Mouse (Mus musculus) MEL (cell line): Measurements from ENCODE around the gene Smyd1. TPM values are rescaled to one million over a fixed set of nuclear protein-coding genes. Genes with fewer than 3 reads are reported as not detected.

ENCODE experiments used
- DNase-seq: peaks from one replicate; pipeline ENCODE4 v3.0.0; 2011; ENCODE audit warnings: low read depth, low spot score
- H3K27ac ChIP-seq: 2 replicates; pipeline ENCODE4 v1.5.1; 2012; ENCODE audit warnings: low read depth, mild to moderate bottlenecking, control low read depth, low read length, moderate library complexity; ENCODE audit not compliant: control insufficient read depth
- H3K27me3 ChIP-seq, 2 experiments: fragments of 150-350 bp in 1 of 2; sonication (generic) in 1 of 2; 2 replicates each; pipeline ENCODE4 v1.6.1; 2012; ENCODE audit warnings: low read length in 2 of 2, mild to moderate bottlenecking in 2 of 2, improper control_type of control experiment in 1 of 2, moderate library complexity in 1 of 2; ENCODE audit not compliant: insufficient read depth in 2 of 2, control insufficient read depth in 1 of 2
- H3K36me3 ChIP-seq, 2 experiments: 2 replicates each; pipeline ENCODE4 v1.6.1; 2012 to 2014; ENCODE audit warnings: low read length in 2 of 2, improper control_type of control experiment in 1 of 2, inconsistent platforms in 1 of 2, mild to moderate bottlenecking in 1 of 2; ENCODE audit not compliant: insufficient read depth in 2 of 2, control insufficient read depth in 1 of 2
- H3K4me1 ChIP-seq, 2 experiments: fragments of 150-350 bp in 1 of 2; sonication (generic) in 1 of 2; 2 replicates each; pipeline ENCODE4 v1.6.1; 2012; ENCODE audit warnings: low read length in 2 of 2, improper control_type of control experiment in 1 of 2, mild to moderate bottlenecking in 1 of 2; ENCODE audit not compliant: insufficient read depth in 2 of 2, control insufficient read depth in 1 of 2
- H3K4me3 ChIP-seq, 2 experiments: fragments of 150-350 bp in 1 of 2; sonication (generic) in 1 of 2; 2 replicates each; pipeline ENCODE4 v1.5.1; 2012; ENCODE audit warnings: low read depth in 2 of 2, low read length in 2 of 2, mild to moderate bottlenecking in 2 of 2, moderate library complexity in 2 of 2, control low read depth in 1 of 2, improper control_type of control experiment in 1 of 2; ENCODE audit not compliant: control insufficient read depth in 1 of 2, insufficient read depth in 1 of 2
- H3K79me2 ChIP-seq: 2 replicates; pipeline ENCODE4 v1.6.1; 2012; ENCODE audit warnings: mild to moderate bottlenecking, low read length, moderate library complexity; ENCODE audit not compliant: control insufficient read depth, poor library complexity, insufficient read depth
- H3K9ac ChIP-seq: 2 replicates; pipeline ENCODE4 v1.6.1; 2012; ENCODE audit warnings: low read depth, mild to moderate bottlenecking, control low read depth, low read length, moderate library complexity; ENCODE audit not compliant: control insufficient read depth, poor library complexity, severe bottlenecking
- H3K9me3 ChIP-seq: fragments of 150-350 bp; sonication (generic); replicated peaks from 2 replicates; pipeline ENCODE4 v1.6.1; 2012; ENCODE audit warnings: mild to moderate bottlenecking, low read length, improper control_type of control experiment, moderate library complexity; ENCODE audit not compliant: insufficient read depth
- CTCF ChIP-seq, 3 experiments: IDR thresholded peaks in 2 of 3; conservative IDR thresholded peaks in 1 of 3; 2 replicates each; pipeline ENCODE4 v1.5.1; 2011 to 2012; ENCODE audit warnings: low read length in 3 of 3, low read depth in 2 of 3, mild to moderate bottlenecking in 2 of 3, improper control_type of control experiment in 1 of 3, inconsistent platforms in 1 of 3, mixed read lengths in 1 of 3, moderate library complexity in 1 of 3; ENCODE audit not compliant: control insufficient read depth in 1 of 3, insufficient read depth in 1 of 3, poor library complexity in 1 of 3, severe bottlenecking in 1 of 3
- E2F4 ChIP-seq: IDR thresholded peaks from 2 replicates; pipeline ENCODE4 v1.6.1; 2011; ENCODE audit warnings: low read depth, low read length, improper control_type of control experiment, borderline replicate concordance
- ETS1 ChIP-seq: IDR thresholded peaks from 2 replicates; pipeline ENCODE4 v1.6.1; 2012; ENCODE audit warnings: low read depth, mild to moderate bottlenecking, inconsistent platforms, low read length, improper control_type of control experiment, moderate library complexity
- GABPA ChIP-seq: IDR thresholded peaks from 2 replicates; pipeline ENCODE4 v1.6.1; 2012; ENCODE audit warnings: low read depth, mild to moderate bottlenecking, inconsistent platforms, low read length, improper control_type of control experiment, moderate library complexity
- HCFC1 ChIP-seq: IDR thresholded peaks from 2 replicates; pipeline ENCODE4 v1.6.1; 2012; ENCODE audit warnings: low read depth, mild to moderate bottlenecking, inconsistent platforms, low read length, improper control_type of control experiment, moderate library complexity
- JUND ChIP-seq: IDR thresholded peaks from 2 replicates; pipeline ENCODE4 v1.6.1; 2011; ENCODE audit warnings: low read depth, mild to moderate bottlenecking, improper control_type of control experiment, low read length
- KAT2A ChIP-seq: conservative IDR thresholded peaks from 2 replicates; pipeline ENCODE4 v1.6.1; 2012; ENCODE audit warnings: low read depth, low read length, improper control_type of control experiment, inconsistent platforms
- MAFK ChIP-seq: IDR thresholded peaks from 2 replicates; pipeline ENCODE4 v1.6.1; 2011; ENCODE audit warnings: low read depth, mild to moderate bottlenecking, low read length, improper control_type of control experiment, borderline replicate concordance
- MAX ChIP-seq: IDR thresholded peaks from 2 replicates; pipeline ENCODE4 v1.6.1; 2011; ENCODE audit warnings: low read length, improper control_type of control experiment
- MAZ ChIP-seq: IDR thresholded peaks from 2 replicates; pipeline ENCODE4 v1.6.1; 2012; ENCODE audit warnings: low read depth, mild to moderate bottlenecking, inconsistent platforms, low read length, improper control_type of control experiment
- MEF2A ChIP-seq: IDR thresholded peaks from 2 replicates; pipeline ENCODE4 v1.6.1; 2014; ENCODE audit warnings: low read depth, mild to moderate bottlenecking, inconsistent platforms, low read length, improper control_type of control experiment; ENCODE audit not compliant: poor library complexity, insufficient replicate concordance, severe bottlenecking; ENCODE audit errors: extremely low read depth
- MYB ChIP-seq: IDR thresholded peaks from 2 replicates; pipeline ENCODE4 v1.6.1; 2011; ENCODE audit warnings: mild to moderate bottlenecking, low read depth, low read length, improper control_type of control experiment
- MYC ChIP-seq: IDR thresholded peaks from 2 replicates; pipeline ENCODE4 v1.6.1; 2011; ENCODE audit warnings: low read depth, mild to moderate bottlenecking, low read length, improper control_type of control experiment, moderate library complexity
- NELFE ChIP-seq: IDR thresholded peaks from 2 replicates; pipeline ENCODE4 v1.6.1; 2011; ENCODE audit warnings: low read depth, low read length, improper control_type of control experiment
- POLR2AphosphoS2 ChIP-seq: IDR thresholded peaks from 2 replicates; pipeline ENCODE4 v1.6.1; 2011; ENCODE audit warnings: low read length, improper control_type of control experiment
- POLR2AphosphoS5 ChIP-seq: IDR thresholded peaks from 2 replicates; pipeline ENCODE4 v1.6.1; 2012; ENCODE audit warnings: low read depth, borderline replicate concordance, mild to moderate bottlenecking, inconsistent platforms, low read length, moderate library complexity, mixed read lengths
- TAL1 ChIP-seq: IDR thresholded peaks from 2 replicates; pipeline ENCODE4 v1.6.1; 2012; ENCODE audit warnings: mild to moderate bottlenecking, inconsistent platforms, low read length, moderate library complexity, mixed read lengths
- TBP ChIP-seq: IDR thresholded peaks from 2 replicates; pipeline ENCODE4 v1.8.0; 2011; ENCODE audit warnings: low read depth, low read length, improper control_type of control experiment
- TCF12 ChIP-seq: IDR thresholded peaks from 2 replicates; pipeline ENCODE4 v1.6.1; 2014; ENCODE audit warnings: low read depth, mild to moderate bottlenecking, inconsistent platforms, low read length, improper control_type of control experiment, moderate library complexity
- ZKSCAN1 ChIP-seq: IDR thresholded peaks from 2 replicates; pipeline ENCODE4 v1.6.1; 2012; ENCODE audit warnings: low read depth, mild to moderate bottlenecking, inconsistent platforms, low read length, improper control_type of control experiment, moderate library complexity
- ZMIZ1 ChIP-seq: IDR thresholded peaks from 2 replicates; pipeline ENCODE4 v1.6.1; 2012; ENCODE audit warnings: low read depth, mild to moderate bottlenecking, inconsistent platforms, low read length, improper control_type of control experiment, moderate library complexity
- ZNF384 ChIP-seq: IDR thresholded peaks from 2 replicates; pipeline ENCODE4 v1.6.1; 2012; ENCODE audit warnings: low read depth, mild to moderate bottlenecking, inconsistent platforms, low read length, improper control_type of control experiment
- polyA plus RNA-seq, 2 experiments: library from polyadenylated mRNA; stranded (reverse) in 1 of 2; unstranded in 1 of 2; fragments of >175 nt in 1 of 2; fragments of >200 nt in 1 of 2; gene quantifications; 2 replicates each; pipeline versions ENCODE4 v1.2.1 to v1.2.4; 2012; ENCODE audit warnings: low replicate concordance in 2 of 2, low read depth in 1 of 2; ENCODE audit not compliant: insufficient read length in 2 of 2, insufficient read depth in 1 of 2, missing spikeins in 1 of 2
- total RNA-seq: library from RNA; depleted of rRNA; stranded (reverse); fragments of 300-350 nt; gene quantifications from 2 replicates; pipeline ENCODE4 v1.2.3, GENCODE M21; 2012

The Smyd1 gene
- total and polyA plus RNA-seq, 3 experiments, result 0.19 TPM; not detected in 2

- Histone ChIP-seq H3K9ac (no peak overlapping the region), H3K4me1 (peaks cover 15 to 19% of the 10 kb centered on the region in 2 experiments), H3K9me3 (no peaks in the 10 kb centered on the region), H3K4me3 (no peak overlapping the region), H3K79me2 (no peaks in the 10 kb centered on the region), H3K27ac (no peak overlapping the region)
- DNase-seq, result no peak
- TF ChIP-seq MYB (no peak), NELFE (no peak), HCFC1 (no peak), TCF12 (no peak)
- TF ChIP-seq, all 39 proteins: peak for 0
- H3K36me3 ChIP-seq, result peaks cover 0 to 19% of the 10 kb centered on the region in 2 experiments; a peak in 2 of 4 replicates
- no peaks in the 10 kb centered on the region for H3K27me3 ChIP-seq
Observed at GRCm38 (mm10) chr6:71256166-71256565, 65.9 kb downstream of the Smyd1 start.

- Histone ChIP-seq H3K36me3 (peaks cover 0 to 8% of the 10 kb centered on the region in 2 experiments; a peak in 2 of 4 replicates), H3K4me3 (no peak overlapping the region), H3K4me1 (peaks cover 6 to 10% of the 10 kb centered on the region in 2 experiments), H3K27me3 (no peaks in the 10 kb centered on the region), H3K9me3 (no peaks in the 10 kb centered on the region), H3K9ac (no peak overlapping the region), H3K27ac (no peak overlapping the region), H3K79me2 (no peaks in the 10 kb centered on the region)
- TF ChIP-seq MAFK (no peak), GABPA (no peak), HCFC1 (no peak), JUND (no peak), ZNF384 (no peak), ETS1 (no peak), E2F4 (no peak), TAL1 (no peak), MYC (no peak), POLR2AphosphoS5 (no peak), ZKSCAN1 (no peak), TBP (no peak), POLR2AphosphoS2 (no peak), MYB (no peak), CTCF (IDR thresholded peaks at IDR 0.05 in 2 of 3, conservative IDR thresholded peaks at IDR 0.05 in 1 of 3; ENCODE audit: control insufficient read depth in 1 of 3, insufficient read depth in 1 of 3, low read depth in 2 of 3, low read length in 3 of 3, poor library complexity in 1 of 3, severe bottlenecking in 1 of 3) (no peak), KAT2A (no peak), ZMIZ1 (no peak), MAZ (no peak), MAX (no peak), MEF2A (no peak)
- TF ChIP-seq, all 39 proteins: peak for 0
- no peak for DNase-seq
Observed at GRCm38 (mm10) chr6:71254456-71254855, 67.6 kb downstream of the Smyd1 start.
